Mouse (Mus musculus): Measurements from ENCODE around the gene Zcchc2. TPM values are rescaled to one million over a fixed set of nuclear protein-coding genes. Genes with fewer than 3 reads are reported as not detected.

Zcchc2 gene
- polyA plus RNA-seq, 1 experiment from 2014 or later: 2.1 TPM

DNA sequence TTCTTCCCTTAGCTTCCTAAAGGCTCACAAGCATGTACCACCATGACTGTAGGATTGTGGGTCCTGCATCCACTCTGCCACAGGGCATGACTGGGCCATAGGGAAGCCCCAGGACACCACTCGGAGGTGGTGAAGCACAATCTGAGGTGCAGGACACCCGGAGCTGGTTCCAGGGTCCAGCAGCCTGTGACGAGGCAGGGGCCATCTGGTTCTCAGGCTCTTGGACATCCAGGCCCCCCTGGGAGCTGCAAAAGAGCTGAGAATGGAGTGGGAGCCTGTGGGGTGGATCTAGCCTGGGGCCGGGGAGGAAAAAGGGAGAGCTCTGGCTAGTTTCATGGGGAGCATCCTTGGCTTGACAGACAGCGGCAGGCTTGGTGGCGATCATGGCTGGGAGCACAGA lies 77.1 kb downstream of the Zcchc2 start:
- ATAC-seq: no peak
- 85% methylated on average over 6 of the region's 6 CpGs for WGBS

GRCm38 (mm10) chr1:106069867-106070543 lies 79.8 kb downstream of the Zcchc2 start:
- H3K27ac ChIP-seq: no peak overlapping the region
- no peak overlapping the region for H3K9ac ChIP-seq (replicated peaks)
- no peaks in the 10 kb centered on the region for H3K36me3 ChIP-seq
- no peak overlapping the region for H3K4me2 ChIP-seq (replicated peaks)
- no peaks in the 10 kb centered on the region for H3K27me3 ChIP-seq
- peaks cover 19% of the 10 kb centered on the region for H3K4me1 ChIP-seq (replicated peaks)
- 80% methylated on average over 7 of the region's 7 CpGs for WGBS
- ATAC-seq: no peak
- no peak overlapping the region for H3K4me3 ChIP-seq (replicated peaks)
- H3K9me3 ChIP-seq: no peaks in the 10 kb centered on the region

More for the DNA sequence above, 77.1 kb downstream of the Zcchc2 start:
- Histone ChIP-seq H3K27ac (no peak overlapping the region), H3K4me2 (replicated peaks) (no peak overlapping the region), H3K9me3 (no peaks in the 10 kb centered on the region), H3K27me3 (no peaks in the 10 kb centered on the region), H3K4me1 (replicated peaks) (peaks cover 20% of the 10 kb centered on the region), H3K9ac (replicated peaks) (no peak overlapping the region), H3K36me3 (no peaks in the 10 kb centered on the region), H3K4me3 (replicated peaks) (no peak overlapping the region)

DNA sequence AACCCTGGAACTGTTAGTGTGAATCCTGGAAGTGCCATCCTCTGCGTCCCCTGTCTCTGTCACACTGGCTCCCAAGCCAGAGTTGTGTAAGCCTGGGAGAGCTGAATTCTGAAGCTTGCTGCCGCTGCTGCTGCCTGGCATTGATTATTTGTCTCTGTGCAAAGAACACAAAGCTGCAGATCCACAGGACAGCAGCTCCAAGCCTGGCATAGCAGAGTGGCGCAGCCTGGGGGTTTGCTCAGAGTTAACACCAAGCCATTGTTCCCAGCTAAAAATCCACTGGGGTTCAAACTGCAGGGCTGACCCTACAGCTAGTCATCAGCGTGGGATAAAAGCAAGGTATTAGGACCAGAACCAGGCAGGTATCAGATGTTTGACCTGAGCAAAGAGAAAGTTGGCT lies 80.6 kb downstream of the Zcchc2 start:
- peak; percentile 13; the same call in 1 of the 2 replicates for ATAC-seq
- H3K4me1 ChIP-seq (replicated peaks): peaks cover 11% of the 10 kb centered on the region
- no peak overlapping the region for H3K4me3 ChIP-seq (replicated peaks)
- H3K36me3 ChIP-seq: no peaks in the 10 kb centered on the region
- no peak overlapping the region for H3K4me2 ChIP-seq (replicated peaks)
- H3K9ac ChIP-seq (replicated peaks): no peak overlapping the region
- H3K27me3 ChIP-seq: no peaks in the 10 kb centered on the region
- no peaks in the 10 kb centered on the region for H3K9me3 ChIP-seq
- H3K27ac ChIP-seq: no peak overlapping the region
- 58% methylated on average over 4 of the region's 4 CpGs for WGBS

GRCm38 (mm10) chr1:106071237-106072070 lies 81.2 kb downstream of the Zcchc2 start:
- H3K27me3 ChIP-seq: no peaks in the 10 kb centered on the region
- H3K4me2 ChIP-seq (replicated peaks): peak overlapping the region; percentile 37
- peak overlapping the region; percentile 7 for H3K4me3 ChIP-seq (replicated peaks)
- no peaks in the 10 kb centered on the region for H3K9me3 ChIP-seq
- H3K27ac ChIP-seq: no peak overlapping the region
- ATAC-seq: peak; percentile 53
- no peaks in the 10 kb centered on the region for H3K36me3 ChIP-seq
- peaks cover 10% of the 10 kb centered on the region for H3K4me1 ChIP-seq (replicated peaks)
- 13% methylated on average over 9 of the region's 9 CpGs for WGBS
- H3K9ac ChIP-seq (replicated peaks): no peak overlapping the region

DNA sequence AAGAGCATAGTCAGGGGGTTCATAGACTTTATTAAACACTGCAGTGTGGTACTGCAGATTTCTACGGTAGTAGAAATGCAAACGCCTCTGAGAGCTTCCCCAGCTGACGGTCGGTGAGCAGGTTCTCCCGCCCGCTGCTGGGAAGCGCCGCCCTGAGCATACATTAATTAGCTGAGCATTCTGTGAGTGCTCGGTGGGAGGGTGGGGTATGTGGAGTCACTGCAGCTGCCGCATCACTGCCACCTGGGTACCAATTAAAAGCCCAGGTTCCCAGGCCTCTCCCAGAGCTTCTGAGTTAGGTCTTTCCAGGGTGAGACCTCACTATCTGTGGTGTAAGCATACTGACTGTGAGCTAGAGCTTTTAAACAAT lies 81.8 kb downstream of the Zcchc2 start:
- H3K27ac ChIP-seq: no peak overlapping the region
- peaks cover 10% of the 10 kb centered on the region for H3K4me1 ChIP-seq (replicated peaks)
- H3K9ac ChIP-seq (replicated peaks): no peak overlapping the region
- no peaks in the 10 kb centered on the region for H3K36me3 ChIP-seq
- H3K9me3 ChIP-seq: no peaks in the 10 kb centered on the region
- peak; percentile 90 for ATAC-seq
- 1% methylated on average over 10 of the region's 10 CpGs for WGBS
- peak overlapping the region; percentile 7 for H3K4me3 ChIP-seq (replicated peaks)
- H3K4me2 ChIP-seq (replicated peaks): peak overlapping the region; percentile 37
- no peaks in the 10 kb centered on the region for H3K27me3 ChIP-seq

- 75% methylated on average over 7 of the region's 7 CpGs for WGBS
- no peak for ATAC-seq
- H3K4me2 ChIP-seq (replicated peaks): no peak overlapping the region
- no peak overlapping the region for H3K9ac ChIP-seq (replicated peaks)
- H3K9me3 ChIP-seq: no peaks in the 10 kb centered on the region
- no peak overlapping the region for H3K4me3 ChIP-seq (replicated peaks)
- H3K4me1 ChIP-seq (replicated peaks): peaks cover 10% of the 10 kb centered on the region
- no peak overlapping the region for H3K27ac ChIP-seq
- no peaks in the 10 kb centered on the region for H3K27me3 ChIP-seq
- no peaks in the 10 kb centered on the region for H3K36me3 ChIP-seq
Measured at GRCm38 (mm10) chr1:106073166-106073565, 83.0 kb downstream of the Zcchc2 start.

GRCm38 (mm10) chr1:106074141-106074540 lies 83.9 kb downstream of the Zcchc2 start:
- Histone ChIP-seq H3K4me3 (replicated peaks) (no peak overlapping the region), H3K9me3 (no peaks in the 10 kb centered on the region), H3K27me3 (no peaks in the 10 kb centered on the region), H3K4me1 (replicated peaks) (peaks cover 10% of the 10 kb centered on the region), H3K9ac (replicated peaks) (no peak overlapping the region), H3K36me3 (no peaks in the 10 kb centered on the region), H3K4me2 (replicated peaks) (no peak overlapping the region), H3K27ac (no peak overlapping the region)
- no peak for ATAC-seq
- 81% methylated on average over 7 of the region's 7 CpGs for WGBS

- Histone ChIP-seq H3K36me3 (no peaks in the 10 kb centered on the region), H3K4me1 (replicated peaks) (peaks cover 10% of the 10 kb centered on the region), H3K27me3 (no peaks in the 10 kb centered on the region), H3K9me3 (no peaks in the 10 kb centered on the region), H3K4me2 (replicated peaks) (no peak overlapping the region), H3K27ac (no peak overlapping the region), H3K9ac (replicated peaks) (no peak overlapping the region), H3K4me3 (replicated peaks) (no peak overlapping the region)
- ATAC-seq: no peak
- 94% methylated on average over 5 of the region's 5 CpGs for WGBS
Measured at GRCm38 (mm10) chr1:106074656-106075055, 84.5 kb downstream of the Zcchc2 start.

DNA sequence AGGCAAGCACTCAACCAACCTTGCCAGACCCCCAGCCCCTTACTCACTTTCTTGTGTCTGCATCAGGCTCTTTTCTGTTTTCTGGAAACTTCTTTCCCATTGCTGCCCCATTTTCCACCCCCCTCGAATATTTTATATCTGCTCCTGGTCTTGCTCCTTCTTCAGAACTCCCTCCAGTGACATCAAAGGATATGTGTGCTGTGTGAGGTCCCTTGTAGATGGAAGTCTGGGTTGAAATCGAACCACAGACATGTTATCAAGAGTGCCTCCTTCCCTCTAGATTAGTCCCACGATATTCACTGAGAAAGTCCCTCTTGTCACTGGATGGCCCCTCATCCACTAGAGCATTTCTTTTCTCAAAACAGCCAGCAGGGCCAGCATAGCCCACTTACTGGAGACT lies 86.4 kb downstream of the Zcchc2 start:
- Histone ChIP-seq H3K9ac (replicated peaks) (no peak overlapping the region), H3K4me2 (replicated peaks) (no peak overlapping the region), H3K27me3 (no peaks in the 10 kb centered on the region), H3K4me3 (replicated peaks) (no peak overlapping the region), H3K27ac (no peak overlapping the region), H3K9me3 (no peaks in the 10 kb centered on the region), H3K4me1 (replicated peaks) (peaks cover 6% of the 10 kb centered on the region), H3K36me3 (no peaks in the 10 kb centered on the region)
- no peak for ATAC-seq
- 86% methylated on average over 3 of the region's 3 CpGs for WGBS

DNA sequence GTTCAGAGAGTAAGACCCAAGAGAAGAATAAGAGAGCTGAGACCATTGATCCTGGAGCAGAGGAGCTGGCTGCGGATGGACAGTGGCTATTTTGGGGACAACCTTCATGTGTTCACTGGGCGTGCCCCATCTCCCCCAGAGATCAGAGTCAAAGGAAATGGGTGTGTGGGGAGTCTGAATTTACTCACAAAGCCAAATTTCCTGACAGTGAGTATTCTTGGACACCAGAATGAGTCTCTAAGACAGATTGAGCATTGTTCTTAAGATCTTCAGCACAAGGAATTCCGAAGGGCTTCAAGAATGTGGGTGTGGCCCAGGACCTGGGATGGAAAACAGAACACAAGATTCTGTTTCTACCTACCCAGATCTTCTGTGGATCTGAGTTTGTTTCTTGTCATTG lies 87.0 kb downstream of the Zcchc2 start:
- 93% methylated on average over 3 of the region's 3 CpGs for WGBS
- Histone ChIP-seq H3K4me2 (replicated peaks) (no peak overlapping the region), H3K4me1 (replicated peaks) (peaks cover 1% of the 10 kb centered on the region; the same call in 1 of the 2 replicates), H3K36me3 (no peaks in the 10 kb centered on the region), H3K27ac (no peak overlapping the region), H3K4me3 (replicated peaks) (no peak overlapping the region), H3K9ac (replicated peaks) (no peak overlapping the region), H3K9me3 (no peaks in the 10 kb centered on the region), H3K27me3 (no peaks in the 10 kb centered on the region)
- ATAC-seq: no peak

Data from midbrain, embryonic 13.5 days (tissue).